Comparison of ENCODE assay signal across 28 mouse cellular contexts in the genomic region with DNA sequence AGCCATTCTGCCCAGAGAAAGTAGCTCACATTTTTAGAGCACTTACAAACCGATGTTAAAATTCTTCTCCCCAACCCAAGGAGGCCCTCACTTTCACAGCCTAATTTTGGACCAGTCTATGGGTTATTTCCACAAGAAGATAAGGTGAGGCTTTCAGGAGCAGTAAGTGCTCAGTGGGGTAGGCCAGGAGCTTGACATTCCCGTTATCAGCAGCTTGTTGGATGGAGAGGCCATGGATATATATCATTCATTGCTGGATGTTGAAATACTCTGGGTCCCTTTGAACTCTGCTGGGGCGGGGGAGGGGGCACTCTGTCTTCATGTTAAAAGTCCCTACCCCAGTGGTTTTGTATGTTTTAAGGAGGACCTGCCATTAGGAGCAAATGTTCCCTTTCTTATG.
A peak's percentile ranks its signal among the peaks of the same experiment; 100 is the strongest.
DNase-seq lines count a peak whose midpoint lies in the region; ATAC-seq and TF ChIP-seq lines count a peak whose summit lies in the region.
"Had no signal": no experiment of that assay in that cellular context is flagged by ENCODE, and none has a peak within 500 bp of the region (broad histone marks: within the 10 kb centered on the region; RNA-seq: fewer than 3 reads in every experiment).

No protein-coding gene starts in this region.

- peak; percentile 46; the same call in 1 of the 2 replicates for ATAC-seq in heart, embryonic 11.5 days (replicated peaks; ENCODE audit: insufficient number of reproducible peaks, low FRiP score, low TSS enrichment)
- ATAC-seq in heart, embryonic 14.5 days (ENCODE audit: insufficient number of reproducible peaks, insufficient read depth, low FRiP score, low read depth), result peak; percentile 71
- peak; percentile 47; the same call in 1 of the 2 replicates for ATAC-seq in heart, postnatal 0 days (ENCODE audit: insufficient read depth, low read depth)
- 0 out of 2 replicates have a peak, but pooled peaks have one; percentile 23 for ATAC-seq in stomach, embryonic 15.5 days (ENCODE audit: insufficient read depth, low FRiP score, low read depth)
- ATAC-seq: forebrain, embryonic 14.5 days; forebrain, postnatal 0 days; hindbrain, postnatal 0 days; inflammation-experienced regulatory T-cells, adult 6 months; intestine, embryonic 16.5 days; Patski had no signal

- H3K9ac ChIP-seq in heart, embryonic 11.5 days (ENCODE audit: low read depth, low read length), result no peak overlapping the region
- no peak overlapping the region for H3K9ac ChIP-seq in heart, embryonic 14.5 days (ENCODE audit: low read length)
- H3K9ac ChIP-seq in heart, postnatal 0 days (replicated peaks; ENCODE audit: low read depth, low read length), result no peak overlapping the region
- no peak overlapping the region for H3K9ac ChIP-seq in heart, adult 2 months (ENCODE audit: low read depth, low read length)
- H3K9ac ChIP-seq in stomach, embryonic 15.5 days, result no peak overlapping the region
- H3K9ac ChIP-seq: embryonic facial prominence, embryonic 12.5 days; embryonic facial prominence, embryonic 15.5 days; forebrain, postnatal 0 days; hindbrain, embryonic 14.5 days had no signal

- peak overlapping the region; percentile 31; the same call in 1 of the 2 replicates for H3K4me2 ChIP-seq in heart, embryonic 11.5 days
- H3K4me2 ChIP-seq in heart, embryonic 14.5 days (ENCODE audit: low read length), result peak overlapping the region; percentile 40
- H3K4me2 ChIP-seq in heart, postnatal 0 days (ENCODE audit: low read depth, low read length), result no peak overlapping the region
- H3K4me2 ChIP-seq in stomach, embryonic 15.5 days, result no peak overlapping the region
- H3K4me2 ChIP-seq: embryonic facial prominence, embryonic 12.5 days; embryonic facial prominence, embryonic 15.5 days; hindbrain, embryonic 14.5 days had no signal

- WGBS in heart, embryonic 11.5 days (ENCODE audit: insufficient replicate concordance), result 20% methylated on average over 3 of the region's 3 CpGs
- 17% methylated on average over 3 of the region's 3 CpGs for WGBS in heart, embryonic 14.5 days
- WGBS in heart, postnatal 0 days, result 27% methylated on average over 3 of the region's 3 CpGs
- WGBS in heart, adult 2 months, result 50% methylated on average over 3 of the region's 3 CpGs
- 29% methylated on average over 3 of the region's 3 CpGs for WGBS in stomach, embryonic 15.5 days

- H3K36me3 ChIP-seq in heart, embryonic 11.5 days (ENCODE audit: control insufficient read depth, insufficient read depth, low read length), result no peaks in the 10 kb centered on the region
- H3K36me3 ChIP-seq in heart, embryonic 14.5 days (ENCODE audit: control insufficient read depth, insufficient read depth, low read length), result no peaks in the 10 kb centered on the region
- no peaks in the 10 kb centered on the region for H3K36me3 ChIP-seq in heart, postnatal 0 days (replicated peaks; ENCODE audit: control insufficient read depth, insufficient read depth, low read length)
- H3K36me3 ChIP-seq in heart, adult 2 months (ENCODE audit: control insufficient read depth, insufficient read depth, low read length), result no peaks in the 10 kb centered on the region
- no peaks in the 10 kb centered on the region for H3K36me3 ChIP-seq in stomach, embryonic 15.5 days
- H3K36me3 ChIP-seq: embryonic facial prominence, embryonic 12.5 days; embryonic facial prominence, embryonic 15.5 days; G1E had no signal

- no peak for TF ChIP-seq EP300 in heart, postnatal 0 days (IDR thresholded peaks at IDR 0.05; ENCODE audit: low read depth)
- no peak for TF ChIP-seq EP300 in heart, adult 2 months (IDR thresholded peaks at IDR 0.05; ENCODE audit: insufficient read depth, low read depth, low read length)

- no peak overlapping the region for H3K27ac ChIP-seq in heart, embryonic 11.5 days (ENCODE audit: low read depth, low read length)
- peak overlapping the region; percentile 43 to 71; a peak in 3 of 4 replicates for H3K27ac ChIP-seq in heart, embryonic 14.5 days (replicated peaks in 1 of 2; ENCODE audit: control insufficient read depth in 1 of 2, insufficient read depth in 1 of 2, low read depth in 2 of 2, low read length in 2 of 2)
- no peak overlapping the region for H3K27ac ChIP-seq in heart, postnatal 0 days (ENCODE audit: low read depth)
- no peak overlapping the region for H3K27ac ChIP-seq in heart, adult 2 months
- H3K27ac ChIP-seq in stomach, embryonic 15.5 days, result no peak overlapping the region
- H3K27ac ChIP-seq: embryonic facial prominence, embryonic 12.5 days; embryonic facial prominence, embryonic 15.5 days; hindbrain, embryonic 14.5 days; hindbrain, postnatal 0 days had no signal

- intact Hi-C loops in heart, postnatal 36 days (cut with DNase I), result no loop called here
- intact Hi-C loops in heart, adult 2 months (cut with DNase I), result no loop called here

- TF ChIP-seq CTCF in heart, postnatal 0 days (IDR thresholded peaks at IDR 0.05; ENCODE audit: low read depth), result no peak
- TF ChIP-seq CTCF in heart, adult 2 months (IDR thresholded peaks at IDR 0.05), result no peak

- DNase-seq in heart, postnatal 36 days, result no peak
- no peak for DNase-seq in heart, adult 18-20 months
- DNase-seq in heart, postnatal 0 days (ENCODE audit: low spot score), result no peak
- no peak for DNase-seq in heart, adult 2 months
- DNase-seq: adrenal gland, adult 2 months; adrenal gland, postnatal 14 days; B cell, adult 2 months; cerebellum, adult 11 months; cerebellum, adult 2 months; cerebellum, adult 9-11 months; cerebellum, postnatal 25 days; forebrain, postnatal 0 days; gastrocnemius, postnatal 25 days; heart, postnatal 4 days; kidney, adult 18-20 months had no signal

- H3K4me3 ChIP-seq in heart, embryonic 11.5 days (ENCODE audit: low read depth, low read length), result no peak overlapping the region
- H3K4me3 ChIP-seq in heart, embryonic 14.5 days (ENCODE audit: control insufficient read depth in 1 of 2, insufficient read depth in 1 of 2, low read depth in 1 of 2, low read length in 2 of 2), result no peak overlapping the region
- no peak overlapping the region for H3K4me3 ChIP-seq in heart, postnatal 0 days (ENCODE audit: low read depth, low read length)
- H3K4me3 ChIP-seq in heart, adult 2 months, result no peak overlapping the region
- no peak overlapping the region for H3K4me3 ChIP-seq in stomach, embryonic 15.5 days (replicated peaks)
- H3K4me3 ChIP-seq: embryonic facial prominence, embryonic 12.5 days; embryonic facial prominence, embryonic 15.5 days had no signal

- no peaks in the 10 kb centered on the region for H3K27me3 ChIP-seq in heart, embryonic 11.5 days (ENCODE audit: control insufficient read depth, insufficient read depth, low read length)
- no peaks in the 10 kb centered on the region for H3K27me3 ChIP-seq in heart, embryonic 14.5 days (ENCODE audit: control insufficient read depth, insufficient read depth, low read length)
- H3K27me3 ChIP-seq in heart, postnatal 0 days (ENCODE audit: control insufficient read depth, insufficient read depth, low read length), result no peaks in the 10 kb centered on the region
- H3K27me3 ChIP-seq in heart, adult 2 months (ENCODE audit: control insufficient read depth, insufficient read depth, low read length), result no peaks in the 10 kb centered on the region
- H3K27me3 ChIP-seq in stomach, embryonic 15.5 days (replicated peaks), result no peaks in the 10 kb centered on the region
- H3K27me3 ChIP-seq: CH12.LX; embryonic facial prominence, embryonic 12.5 days; embryonic facial prominence, embryonic 15.5 days; Patski had no signal

- peaks cover 34% of the 10 kb centered on the region for H3K4me1 ChIP-seq in heart, embryonic 11.5 days (ENCODE audit: control insufficient read depth, insufficient read depth, low read length)
- peaks cover 19 to 57% of the 10 kb centered on the region in 2 experiments for H3K4me1 ChIP-seq in heart, embryonic 14.5 days (ENCODE audit: control insufficient read depth in 2 of 2, insufficient read depth in 2 of 2, low read length in 2 of 2)
- H3K4me1 ChIP-seq in heart, postnatal 0 days (ENCODE audit: control insufficient read depth, insufficient read depth), result peaks cover 29% of the 10 kb centered on the region
- H3K4me1 ChIP-seq in heart, adult 2 months (ENCODE audit: control insufficient read depth, insufficient read depth, low read length), result peaks cover 1% of the 10 kb centered on the region; the same call in 1 of the 2 replicates
- 0 out of 2 replicates have a peak, but pooled peaks cover 2% of the 10 kb centered on the region for H3K4me1 ChIP-seq in stomach, embryonic 15.5 days
- H3K4me1 ChIP-seq: embryonic facial prominence, embryonic 12.5 days had no signal

- TF ChIP-seq POLR2A in heart, adult 2 months (IDR thresholded peaks at IDR 0.05; ENCODE audit: insufficient read depth, low read depth, low read length), result no peak

- no peaks in the 10 kb centered on the region for H3K9me3 ChIP-seq in heart, embryonic 11.5 days (replicated peaks; ENCODE audit: control insufficient read depth, low read length)
- no peaks in the 10 kb centered on the region for H3K9me3 ChIP-seq in heart, embryonic 14.5 days (ENCODE audit: control insufficient read depth, low read length)
- no peaks in the 10 kb centered on the region for H3K9me3 ChIP-seq in heart, postnatal 0 days (replicated peaks; ENCODE audit: control insufficient read depth, low read length)
- H3K9me3 ChIP-seq in stomach, embryonic 15.5 days, result no peaks in the 10 kb centered on the region
- H3K9me3 ChIP-seq: embryonic facial prominence, embryonic 12.5 days; embryonic facial prominence, embryonic 15.5 days had no signal

- no peaks in the 10 kb centered on the region for H3K79me2 ChIP-seq in heart, adult 2 months (replicated peaks; ENCODE audit: control insufficient read depth, insufficient read depth, low read length)

Comparison
In these comparisons a context has a peak if more than half of its experiments do, and no peak if none do; other contexts are left out.
1. H3K27ac ChIP-seq: peak in heart, embryonic 14.5 days (2 of 2); none in heart, embryonic 11.5 days (single experiment), heart, postnatal 0 days (single experiment), heart, adult 2 months (single experiment) and stomach, embryonic 15.5 days (single experiment).
2. H3K4me2 ChIP-seq: peak in heart, embryonic 11.5 days (single experiment) and heart, embryonic 14.5 days (single experiment); none in heart, postnatal 0 days (single experiment) and stomach, embryonic 15.5 days (single experiment).
3. Peak in every context shown above with its lines, with median percentiles within 50 percentile points of each other: ATAC-seq.